Mouse (Mus musculus) liver, embryonic 14.5 days (tissue): ENCODE measurements around the gene Nrg3. TPM values are rescaled to one million over a fixed set of nuclear protein-coding genes. Genes with fewer than 3 reads are reported as not detected.

Experiments used
- ATAC-seq: fragments of 200-750 bp; cut with Nextera tagmentation; 2 replicates; pipeline ENCODE4 v1.8.0; 2017; ENCODE audit warnings: moderate number of reproducible peaks, mild to moderate bottlenecking, moderate library complexity; ENCODE audit not compliant: insufficient read depth
- DNase-seq, 3 experiments: peaks; one replicate each; pipeline ENCODE4 v3.0.0-alpha.2; 2012 to 2013; ENCODE audit warnings: low read depth in 3 of 3, low spot score in 3 of 3
- H3K27ac ChIP-seq: fragments of 300-500 bp; sonication (generic); 2 replicates; pipeline ENCODE4 v1.5.1; 2014; ENCODE audit warnings: moderate library complexity, mild to moderate bottlenecking, control low read depth, inconsistent platforms
- H3K27me3 ChIP-seq: fragments of 300-500 bp; sonication (generic); 2 replicates; pipeline ENCODE4 v1.6.1; 2014; ENCODE audit warnings: mild to moderate bottlenecking, low read length, moderate library complexity; ENCODE audit not compliant: control insufficient read depth, insufficient read depth
- H3K36me3 ChIP-seq: fragments of 300-500 bp; sonication (generic); replicated peaks from 2 replicates; pipeline ENCODE4 v1.6.1; 2014; ENCODE audit warnings: low read depth; ENCODE audit not compliant: control insufficient read depth, insufficient read depth
- H3K4me1 ChIP-seq, 2 experiments: fragments of 200-500 bp in 1 of 2; fragments of 300-500 bp in 1 of 2; sonication (generic) in 1 of 2; replicated peaks; 2 replicates each; pipeline ENCODE4 v1.6.1; 2012 to 2014; ENCODE audit warnings: antibody characterized with exemption in 1 of 2, inconsistent platforms in 1 of 2, low read length in 1 of 2; ENCODE audit not compliant: control insufficient read depth in 2 of 2, insufficient read depth in 2 of 2
- H3K4me2 ChIP-seq: fragments of 300-500 bp; sonication (generic); 2 replicates; pipeline ENCODE4 v1.6.1; 2014; ENCODE audit warnings: low read depth, mild to moderate bottlenecking, control low read depth, moderate library complexity
- H3K4me3 ChIP-seq, 2 experiments: fragments of 200-500 bp in 1 of 2; fragments of 300-500 bp in 1 of 2; sonication (generic) in 1 of 2; 2 replicates each; pipeline ENCODE4 v1.5.1; 2012 to 2014; ENCODE audit warnings: low read depth in 2 of 2, low read length in 2 of 2, mild to moderate bottlenecking in 2 of 2, control low read depth in 1 of 2, inconsistent platforms in 1 of 2, moderate library complexity in 1 of 2; ENCODE audit not compliant: insufficient read depth in 1 of 2
- H3K9ac ChIP-seq: fragments of 300-500 bp; sonication (generic); replicated peaks from 2 replicates; pipeline ENCODE4 v1.6.1; 2014; ENCODE audit warnings: mild to moderate bottlenecking, control low read depth, moderate library complexity
- H3K9me3 ChIP-seq: fragments of 300-500 bp; sonication (generic); 2 replicates; pipeline ENCODE4 v1.6.1; 2016; ENCODE audit warnings: low read length, mixed read lengths; ENCODE audit not compliant: control insufficient read depth
- CTCF ChIP-seq: IDR thresholded peaks from 2 replicates; pipeline ENCODE4 v1.5.1; 2016; ENCODE audit warnings: antibody characterized with exemption, low read depth, control low read depth
- EP300 ChIP-seq: IDR thresholded peaks from 2 replicates; pipeline ENCODE4 v1.6.1; 2016; ENCODE audit warnings: antibody characterized with exemption, low read depth
- WGBS: fragments of 180-500 bp; shearing (Covaris S2); extraction: QIAGEN DNeasy Blood & Tissue Kit; methylation state at CpG from one replicate; pipeline ENCODE4 v1.1.7; 2014; ENCODE audit not compliant: insufficient replicate concordance; 5-methylcytosine and 5-hydroxymethylcytosine counted together
- polyA plus RNA-seq, 2 experiments: library from polyadenylated mRNA; depleted of rRNA in 1 of 2; stranded (reverse) in 1 of 2; unstranded in 1 of 2; fragments of >200 nt; fragmentation: Nextera tagmentation in 1 of 2; extraction: Ambion mirVana in 1 of 2; gene quantifications; 2 replicates each; pipeline versions ENCODE4 v1.2.1 to v1.2.3; 2012 to 2014

The Nrg3 gene
- polyA plus RNA-seq, 2 experiments: not detected

- Histone ChIP-seq H3K36me3 (no peaks in the 10 kb centered on the region), H3K27ac (no peak overlapping the region), H3K9ac (no peak overlapping the region), H3K9me3 (no peaks in the 10 kb centered on the region), H3K4me1 (no peaks in the 10 kb centered on the region), H3K4me3 (no peak overlapping the region), H3K27me3 (no peaks in the 10 kb centered on the region), H3K4me2 (no peak overlapping the region)
- WGBS: 57% methylated on average over 2 of the region's 2 CpGs
- TF ChIP-seq CTCF: no peak
- DNase-seq: no peak
- no peak for ATAC-seq
Observed at GRCm38 (mm10) chr14:38920800-38921199, 552.1 kb downstream of the Nrg3 start.

GRCm38 (mm10) chr14:38870591-38870990, 602.3 kb downstream of the Nrg3 start:
- Histone ChIP-seq H3K4me1 (no peaks in the 10 kb centered on the region), H3K36me3 (no peaks in the 10 kb centered on the region), H3K27ac (no peak overlapping the region), H3K4me2 (no peak overlapping the region), H3K9ac (no peak overlapping the region), H3K9me3 (no peaks in the 10 kb centered on the region), H3K27me3 (no peaks in the 10 kb centered on the region), H3K4me3 (no peak overlapping the region)
- ATAC-seq: no peak
- TF ChIP-seq EP300 (no peak), CTCF (no peak)
- 37% methylated on average over 2 of the region's 2 CpGs for WGBS
- no peak for DNase-seq

GRCm38 (mm10) chr14:38847566-38847965, 625.3 kb downstream of the Nrg3 start:
- ATAC-seq (no peak), DNase-seq (no peak)
- Histone ChIP-seq H3K9me3 (no peaks in the 10 kb centered on the region), H3K27ac (no peak overlapping the region), H3K4me1 (no peaks in the 10 kb centered on the region), H3K36me3 (no peaks in the 10 kb centered on the region), H3K4me3 (no peak overlapping the region), H3K9ac (no peak overlapping the region), H3K27me3 (no peaks in the 10 kb centered on the region), H3K4me2 (no peak overlapping the region)
- TF ChIP-seq CTCF (no peak), EP300 (no peak)
- 55% methylated on average over 1 of the region's 1 CpGs for WGBS

DNA sequence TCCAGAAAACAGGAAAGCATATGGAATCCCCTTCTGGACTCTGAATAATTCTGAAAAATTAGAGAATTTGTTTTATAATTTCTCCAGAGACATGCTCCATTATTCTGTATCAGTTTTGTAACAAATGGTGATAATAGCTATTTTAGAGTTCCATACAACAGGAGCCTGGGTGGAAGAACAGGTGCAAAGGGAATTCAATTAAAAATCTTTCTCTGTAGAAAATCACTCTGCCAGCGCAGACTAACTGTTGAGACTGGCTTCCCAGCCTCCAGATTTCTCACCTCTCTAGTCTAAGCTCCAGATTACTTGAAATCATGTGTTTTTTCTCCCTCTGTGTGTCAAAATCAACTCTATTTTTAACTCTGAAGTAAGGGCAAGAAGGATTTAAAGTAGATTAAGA, 625.8 kb downstream of the Nrg3 start:
- TF ChIP-seq EP300 (no peak), CTCF (no peak)
- H3K9me3 ChIP-seq: no peaks in the 10 kb centered on the region
- H3K4me2 ChIP-seq: no peak overlapping the region
- H3K27me3 ChIP-seq: no peaks in the 10 kb centered on the region
- H3K27ac ChIP-seq: no peak overlapping the region
- H3K4me3 ChIP-seq: no peak overlapping the region
- no peak overlapping the region for H3K9ac ChIP-seq
- H3K36me3 ChIP-seq: no peaks in the 10 kb centered on the region
- 43% methylated on average over 1 of the region's 1 CpGs for WGBS
- H3K4me1 ChIP-seq: no peaks in the 10 kb centered on the region
- DNase-seq (no peak), ATAC-seq (no peak)

GRCm38 (mm10) chr14:38835006-38835405, 637.9 kb downstream of the Nrg3 start:
- Histone ChIP-seq H3K9ac (no peak overlapping the region), H3K27me3 (no peaks in the 10 kb centered on the region), H3K9me3 (no peaks in the 10 kb centered on the region), H3K27ac (no peak overlapping the region), H3K4me1 (no peaks in the 10 kb centered on the region), H3K4me3 (no peak overlapping the region), H3K4me2 (no peak overlapping the region), H3K36me3 (no peaks in the 10 kb centered on the region)
- ATAC-seq (no peak), DNase-seq (no peak)
- 63% methylated on average over 4 of the region's 4 CpGs for WGBS
- TF ChIP-seq CTCF: no peak
- TF ChIP-seq EP300: no peak
